Mouse (Mus musculus): ENCODE data around the gene Ttbk1.

DNA sequence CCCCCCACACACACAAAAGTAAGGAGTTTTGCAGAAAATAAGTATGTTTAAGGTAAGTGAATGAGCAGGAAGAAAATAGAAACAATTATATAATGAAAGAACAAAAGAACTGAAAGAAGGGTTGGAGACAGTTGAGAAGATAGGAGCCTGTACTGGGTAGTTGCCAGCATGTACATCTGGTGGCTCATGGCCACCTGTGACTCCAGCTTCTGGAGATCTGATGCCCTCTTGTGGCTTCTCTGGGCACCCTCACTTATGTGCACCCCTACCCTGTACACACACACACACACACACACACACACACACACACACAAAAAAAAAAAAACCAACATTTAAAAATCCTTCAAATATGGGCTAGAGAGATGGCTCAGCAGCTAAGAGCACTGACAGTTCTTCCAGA, 67.8 kb downstream of the Ttbk1 start:
- TF ChIP-seq GATA1 (IDR thresholded peaks at IDR 0.05; ENCODE audit: low read length) (no peak), TAL1 (IDR thresholded peaks at IDR 0.05; ENCODE audit: low read length) (no peak)
